Mouse (Mus musculus): ENCODE measurements around the gene Tmem121b. TPM values are rescaled to one million over a fixed set of nuclear protein-coding genes. Genes with fewer than 3 reads are reported as not detected.

Tmem121b gene
- polyA plus RNA-seq, 1 experiment from 2014 or later, result not detected

DNA sequence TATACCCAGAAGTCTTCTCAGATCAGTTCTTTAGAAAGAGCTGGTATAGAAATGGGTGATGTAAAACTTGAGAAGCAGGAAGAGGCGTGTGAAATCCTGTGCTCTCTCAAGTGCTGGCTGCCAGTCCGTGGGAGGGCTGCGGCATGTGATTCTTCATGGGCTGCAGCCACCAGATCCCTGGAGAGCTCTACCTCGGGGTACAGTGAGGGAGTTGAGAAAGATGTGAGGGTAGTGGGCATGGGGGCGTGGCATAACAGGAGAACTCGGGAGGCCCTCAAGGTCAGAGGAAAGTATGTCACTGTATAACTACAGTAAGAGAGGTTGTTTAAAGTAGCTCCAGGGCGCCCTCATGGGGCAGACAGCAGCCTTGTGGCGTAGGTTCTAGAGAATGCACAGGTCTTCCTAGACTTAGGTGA lies 10.4 kb downstream of the Tmem121b start:
- H3K4me3 ChIP-seq (ENCODE audit: inconsistent target), result no peak overlapping the region
- H3K27ac ChIP-seq, result no peak overlapping the region
- H3K36me3 ChIP-seq (ENCODE audit: inconsistent target), result peaks cover 15% of the 10 kb centered on the region; the same call in 1 of the 2 replicates
- WGBS (ENCODE audit: missing documents), result 43% methylated on average over 8 of the region's 8 CpGs
- peaks cover 9% of the 10 kb centered on the region; the same call in 1 of the 2 replicates for H3K79me2 ChIP-seq (ENCODE audit: inconsistent target)

DNA sequence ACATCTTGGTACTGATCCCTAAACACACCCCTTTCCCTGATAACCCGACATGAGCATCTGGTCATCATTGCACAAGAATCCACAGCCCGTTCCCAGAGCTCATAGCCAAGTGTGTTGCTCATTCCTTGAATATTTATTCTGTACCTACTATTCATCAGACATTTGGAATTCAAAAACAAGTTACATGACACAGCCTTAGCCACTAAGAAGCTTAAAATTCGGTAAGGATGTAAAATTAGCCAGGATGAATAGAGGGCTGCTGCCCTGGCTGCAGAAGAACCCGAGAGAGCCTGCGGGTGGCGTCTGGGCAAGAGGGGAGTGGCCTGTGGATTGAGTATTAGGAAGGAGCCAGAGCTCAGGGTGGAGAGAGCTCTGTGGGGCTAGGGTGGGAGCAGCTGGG lies 10.9 kb downstream of the Tmem121b start:
- Histone ChIP-seq H3K36me3 (ENCODE audit: inconsistent target) (peaks cover 20% of the 10 kb centered on the region; the same call in 1 of the 2 replicates), H3K27ac (no peak overlapping the region), H3K4me3 (ENCODE audit: inconsistent target) (no peak overlapping the region), H3K79me2 (ENCODE audit: inconsistent target) (peaks cover 9% of the 10 kb centered on the region; the same call in 1 of the 2 replicates)
- WGBS (ENCODE audit: missing documents), result 52% methylated on average over 6 of the region's 6 CpGs

DNA sequence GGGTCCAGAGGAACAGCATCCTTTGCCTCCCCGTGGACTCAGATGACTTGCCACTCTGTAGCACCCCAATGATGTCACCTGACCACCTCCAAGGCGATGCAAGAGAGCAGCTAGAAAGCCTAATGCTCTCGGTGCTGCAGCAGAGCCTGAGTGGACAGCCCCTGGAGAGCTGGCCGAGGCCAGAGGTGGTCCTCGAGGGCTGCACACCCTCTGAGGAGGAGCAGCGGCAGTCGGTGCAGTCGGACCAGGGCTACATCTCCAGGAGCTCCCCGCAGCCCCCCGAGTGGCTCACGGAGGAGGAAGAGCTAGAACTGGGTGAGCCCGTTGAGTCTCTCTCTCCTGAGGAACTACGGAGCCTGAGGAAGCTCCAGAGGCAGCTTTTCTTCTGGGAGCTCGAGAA lies 11.6 kb downstream of the Tmem121b start:
- Histone ChIP-seq H3K36me3 (ENCODE audit: inconsistent target) (peaks cover 27% of the 10 kb centered on the region; the same call in 1 of the 2 replicates), H3K79me2 (ENCODE audit: inconsistent target) (peaks cover 9% of the 10 kb centered on the region; the same call in 1 of the 2 replicates), H3K27ac (no peak overlapping the region), H3K4me3 (ENCODE audit: inconsistent target) (no peak overlapping the region)
- WGBS (ENCODE audit: missing documents), result 94% methylated on average over 13 of the region's 14 CpGs

DNA sequence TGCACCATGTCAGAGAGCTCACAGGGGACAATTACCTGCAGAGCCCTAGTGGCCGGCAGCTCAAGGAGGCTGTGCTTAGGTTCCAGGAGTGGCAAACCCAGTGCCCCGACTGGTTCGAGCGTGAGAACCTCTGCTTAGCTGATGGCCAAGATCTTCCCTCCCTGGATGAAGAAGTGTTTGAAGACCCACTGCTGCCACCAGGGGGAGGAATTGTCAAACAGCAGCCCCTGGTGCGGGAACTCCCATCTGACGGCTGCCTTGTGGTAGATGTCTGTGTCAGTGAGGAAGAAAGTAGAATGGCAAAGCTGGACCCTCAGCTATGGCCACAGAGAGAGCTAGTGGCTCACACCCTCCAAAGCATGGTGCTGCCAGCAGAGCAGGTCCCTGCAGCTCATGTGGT lies 12.1 kb downstream of the Tmem121b start:
- Histone ChIP-seq H3K27ac (no peak overlapping the region), H3K79me2 (ENCODE audit: inconsistent target) (peaks cover 9% of the 10 kb centered on the region; the same call in 1 of the 2 replicates), H3K36me3 (ENCODE audit: inconsistent target) (peaks cover 32% of the 10 kb centered on the region), H3K4me3 (ENCODE audit: inconsistent target) (no peak overlapping the region)
- WGBS (ENCODE audit: missing documents), result 93% methylated on average over 5 of the region's 6 CpGs

- 85% methylated on average over 5 of the region's 5 CpGs for WGBS (ENCODE audit: missing documents)
- Histone ChIP-seq H3K4me3 (ENCODE audit: inconsistent target) (no peak overlapping the region), H3K36me3 (ENCODE audit: inconsistent target) (peaks cover 43% of the 10 kb centered on the region)
These were observed 13.2 kb downstream of the Tmem121b start for GRCm38 (mm10) chr6:120480361-120480760.

DNA sequence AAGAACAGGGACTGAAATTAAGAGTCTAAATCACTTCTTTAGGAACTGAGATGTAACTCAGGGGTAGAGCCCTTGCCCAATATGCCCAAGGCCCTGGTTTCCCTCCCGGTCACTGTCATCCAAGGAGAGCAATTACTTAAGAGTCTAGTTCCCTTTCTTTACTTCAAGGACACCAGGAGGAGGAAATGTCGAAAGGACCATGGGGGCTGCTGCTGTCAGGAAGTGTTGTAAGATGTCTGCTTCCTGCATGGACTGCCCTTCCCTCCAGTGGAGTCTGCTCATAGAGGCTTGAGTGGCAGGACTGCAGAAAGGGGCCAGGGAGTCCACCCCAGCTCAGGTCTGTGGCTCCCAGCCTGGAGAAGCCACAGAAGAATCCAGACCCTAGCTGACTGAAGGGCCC lies 14.3 kb downstream of the Tmem121b start:
- WGBS (ENCODE audit: missing documents), result 0% methylated on average over 2 of the region's 2 CpGs
- H3K4me3 ChIP-seq (ENCODE audit: inconsistent target), result no peak overlapping the region
- peaks cover 44% of the 10 kb centered on the region for H3K36me3 ChIP-seq (ENCODE audit: inconsistent target)
- peak overlapping the region; percentile 65 for H3K27ac ChIP-seq
- peaks cover 20% of the 10 kb centered on the region; the same call in 1 of the 2 replicates for H3K79me2 ChIP-seq (ENCODE audit: inconsistent target)

More at GRCm38 (mm10) chr6:120480361-120480760, 13.2 kb downstream of the Tmem121b start:
- peak overlapping the region; percentile 65; the same call in 1 of the 2 replicates for H3K27ac ChIP-seq
- peaks cover 10% of the 10 kb centered on the region; the same call in 1 of the 2 replicates for H3K79me2 ChIP-seq (ENCODE audit: inconsistent target)

DNA sequence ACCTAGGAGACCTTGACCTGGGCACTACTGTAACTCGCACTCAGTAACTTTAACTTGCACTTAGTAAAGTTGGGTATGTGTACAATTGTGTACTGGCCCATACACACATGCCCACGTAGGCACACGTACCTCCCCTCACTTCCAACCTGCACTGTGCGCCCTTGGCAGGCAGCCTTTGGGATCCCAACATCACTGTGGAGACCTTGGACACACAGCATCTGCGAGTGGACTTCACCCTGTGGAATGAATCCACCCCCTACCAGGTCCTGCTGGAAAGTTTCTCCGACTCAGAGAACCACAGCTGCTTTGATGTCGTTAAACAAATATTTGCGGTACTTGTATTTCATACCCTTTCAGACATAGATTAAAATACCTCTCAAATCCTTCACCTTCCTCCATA lies 18.3 kb downstream of the Tmem121b start:
- peaks cover 30% of the 10 kb centered on the region for H3K36me3 ChIP-seq (ENCODE audit: inconsistent target)
- 99% methylated on average over 8 of the region's 8 CpGs for WGBS (ENCODE audit: missing documents)
- no peak overlapping the region for H3K27ac ChIP-seq
- H3K79me2 ChIP-seq (ENCODE audit: inconsistent target), result peaks cover 37% of the 10 kb centered on the region; the same call in 1 of the 2 replicates
- no peak overlapping the region for H3K4me3 ChIP-seq (ENCODE audit: inconsistent target)

DNA sequence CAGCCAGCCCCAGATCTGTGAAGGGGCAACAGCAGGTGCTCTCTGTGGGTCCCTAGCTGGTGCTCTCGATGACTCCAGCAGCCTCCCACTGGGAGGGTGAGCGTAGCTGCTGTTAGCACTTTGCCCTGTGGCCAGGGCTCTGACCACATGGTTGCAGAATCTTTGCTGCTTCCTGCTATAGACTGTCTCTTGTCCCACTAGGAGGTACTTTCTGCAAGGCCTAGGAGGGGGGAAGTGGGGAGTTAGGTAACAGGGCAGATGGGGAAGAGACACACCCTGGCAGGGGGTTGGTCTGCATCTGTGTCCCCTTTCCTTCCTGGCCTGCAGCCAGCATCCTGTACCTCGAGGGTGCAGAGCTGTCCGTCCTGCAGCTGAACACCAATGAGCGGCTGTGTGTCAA lies 20.2 kb downstream of the Tmem121b start:
- WGBS (ENCODE audit: missing documents), result 9% methylated on average over 5 of the region's 5 CpGs
- Histone ChIP-seq H3K36me3 (ENCODE audit: inconsistent target) (peaks cover 30% of the 10 kb centered on the region), H3K4me3 (ENCODE audit: inconsistent target) (no peak overlapping the region), H3K79me2 (ENCODE audit: inconsistent target) (peaks cover 53% of the 10 kb centered on the region), H3K27ac (peak overlapping the region; percentile 65)

- Histone ChIP-seq H3K36me3 (ENCODE audit: inconsistent target) (peaks cover 23% of the 10 kb centered on the region), H3K27ac (peak overlapping the region; percentile 65), H3K4me3 (ENCODE audit: inconsistent target) (no peak overlapping the region), H3K79me2 (ENCODE audit: inconsistent target) (peaks cover 61% of the 10 kb centered on the region)
- 49% methylated on average over 8 of the region's 8 CpGs for whole genome bisulfite sequencing (ENCODE audit: missing documents)
These were observed 21.0 kb downstream of the Tmem121b start for GRCm38 (mm10) chr6:120472455-120473140.

DNA sequence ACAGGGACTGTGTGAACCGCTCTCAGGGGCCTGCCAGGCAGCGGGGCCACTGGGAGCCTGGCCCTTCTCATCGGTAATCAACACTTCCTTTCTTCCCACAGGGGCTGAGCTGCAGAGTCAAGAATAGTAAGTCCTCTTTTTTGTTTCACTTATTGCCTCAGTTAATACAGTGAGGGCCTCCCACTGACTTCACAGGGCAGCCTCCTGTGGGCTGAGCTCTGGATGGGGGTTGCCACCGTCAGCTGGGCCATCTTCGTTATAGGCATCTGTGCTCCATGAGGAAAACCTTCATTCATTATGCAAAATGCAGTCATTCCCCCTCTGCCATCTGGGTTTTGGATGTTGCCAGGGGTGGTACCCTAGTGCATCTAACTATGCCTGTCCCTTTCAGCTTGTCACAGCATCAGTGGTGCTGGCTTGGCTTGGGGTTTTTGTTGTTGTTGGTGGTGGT lies 21.6 kb downstream of the Tmem121b start:
- H3K4me3 ChIP-seq (ENCODE audit: inconsistent target), result no peak overlapping the region
- peaks cover 17% of the 10 kb centered on the region for H3K36me3 ChIP-seq (ENCODE audit: inconsistent target)
- peak overlapping the region; percentile 65 for H3K27ac ChIP-seq
- H3K79me2 ChIP-seq (ENCODE audit: inconsistent target), result peaks cover 66% of the 10 kb centered on the region
- 7% methylated on average over 5 of the region's 5 CpGs for WGBS (ENCODE audit: missing documents)

GRCm38 (mm10) chr6:120470666-120471065 lies 22.9 kb downstream of the Tmem121b start:
- WGBS (ENCODE audit: missing documents), result 0% methylated on average over 1 of the region's 1 CpGs
- H3K79me2 ChIP-seq (ENCODE audit: inconsistent target), result peaks cover 71% of the 10 kb centered on the region
- no peak overlapping the region for H3K4me3 ChIP-seq (ENCODE audit: inconsistent target)
- H3K36me3 ChIP-seq (ENCODE audit: inconsistent target), result peaks cover 5% of the 10 kb centered on the region; the same call in 1 of the 2 replicates
- H3K27ac ChIP-seq, result peak overlapping the region; percentile 65

DNA sequence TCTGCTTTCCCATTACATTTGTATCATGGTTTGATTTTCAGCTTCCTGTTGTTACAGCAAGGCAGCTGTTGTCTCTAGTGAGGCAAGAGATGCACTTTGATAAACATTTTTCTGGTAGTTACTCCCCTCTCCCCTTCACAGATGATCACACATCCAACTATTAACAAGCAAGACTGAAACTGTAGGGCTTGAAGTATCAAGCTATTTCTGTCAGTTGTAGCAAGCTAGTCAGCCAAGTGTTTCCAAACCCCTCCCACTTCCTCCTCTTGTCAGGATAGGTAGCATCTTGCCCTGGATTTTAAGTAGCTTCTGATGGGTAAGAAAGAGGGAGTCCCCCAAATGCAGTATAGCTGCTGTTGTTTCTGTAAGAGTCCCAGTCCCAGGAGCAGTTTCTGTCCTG lies 23.8 kb downstream of the Tmem121b start:
- H3K79me2 ChIP-seq (ENCODE audit: inconsistent target), result peaks cover 73% of the 10 kb centered on the region
- no peaks in the 10 kb centered on the region for H3K36me3 ChIP-seq (ENCODE audit: inconsistent target)
- peak overlapping the region; percentile 65 for H3K27ac ChIP-seq
- H3K4me3 ChIP-seq (ENCODE audit: inconsistent target), result no peak overlapping the region

DNA sequence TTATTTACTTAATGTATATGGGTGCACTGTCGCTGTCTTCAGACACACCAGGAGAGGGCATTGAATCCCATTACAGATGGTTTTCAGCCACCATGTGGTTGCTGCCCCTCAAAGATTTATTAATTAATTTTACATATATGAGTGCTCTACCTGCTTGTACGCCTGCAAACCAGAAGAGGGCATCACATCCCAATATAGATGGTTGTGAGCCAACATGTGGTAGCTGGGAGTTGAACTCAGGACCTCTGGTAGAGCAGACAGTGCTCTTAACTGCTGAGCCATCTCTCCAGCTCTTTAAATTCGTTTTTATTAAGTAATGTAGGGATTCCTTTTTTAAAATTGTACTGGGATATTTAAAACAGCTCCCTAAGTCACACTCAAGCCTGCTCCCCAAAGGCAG lies 24.3 kb downstream of the Tmem121b start:
- Histone ChIP-seq H3K27ac (no peak overlapping the region), H3K79me2 (ENCODE audit: inconsistent target) (peaks cover 73% of the 10 kb centered on the region), H3K4me3 (ENCODE audit: inconsistent target) (no peak overlapping the region), H3K36me3 (ENCODE audit: inconsistent target) (no peaks in the 10 kb centered on the region)
- 66% methylated on average over 3 of the region's 3 CpGs for WGBS (ENCODE audit: missing documents)

DNA sequence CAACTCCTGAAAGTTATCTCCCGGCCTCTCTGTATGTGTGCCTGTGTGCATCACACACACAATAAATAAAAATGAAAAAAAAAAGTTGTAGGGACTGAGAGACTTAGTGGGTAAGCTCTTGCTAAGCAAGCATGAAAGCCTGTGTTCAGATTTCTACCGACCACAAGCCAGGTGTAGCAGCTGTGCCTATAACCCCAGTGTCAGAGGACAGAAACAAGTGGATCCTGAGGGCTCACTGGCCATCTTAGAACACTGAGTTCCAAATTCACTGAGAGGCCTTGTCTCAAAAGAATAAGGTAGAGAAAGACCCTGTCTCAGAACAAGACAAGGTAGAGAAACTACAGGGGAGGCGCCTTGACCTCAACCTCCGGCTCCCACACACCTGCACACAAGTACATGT lies 25.3 kb downstream of the Tmem121b start:
- H3K4me3 ChIP-seq (ENCODE audit: inconsistent target), result no peak overlapping the region
- H3K36me3 ChIP-seq (ENCODE audit: inconsistent target), result no peaks in the 10 kb centered on the region
- WGBS (ENCODE audit: missing documents), result 64% methylated on average over 2 of the region's 4 CpGs
- peaks cover 76% of the 10 kb centered on the region for H3K79me2 ChIP-seq (ENCODE audit: inconsistent target)
- H3K27ac ChIP-seq, result no peak overlapping the region

- H3K36me3 ChIP-seq (ENCODE audit: inconsistent target), result no peaks in the 10 kb centered on the region
- H3K27ac ChIP-seq, result peak overlapping the region; percentile 65
- H3K79me2 ChIP-seq (ENCODE audit: inconsistent target), result peaks cover 64% of the 10 kb centered on the region
- 3% methylated on average over 10 of the region's 10 CpGs for WGBS (ENCODE audit: missing documents)
- no peak overlapping the region for H3K4me3 ChIP-seq (ENCODE audit: inconsistent target)
These were observed 26.8 kb downstream of the Tmem121b start for GRCm38 (mm10) chr6:120466609-120467329.
